Mouse (Mus musculus) mouse embryonic stem cell (cell line): Measurements from ENCODE around the gene Mapk8ip1.

Experiments used
- in situ Hi-C, 2 experiments: fragments of 300-500 bp; cut with MboI; formaldehyde crosslinking; loops; 1 replicate in 1 of 2; 3 replicates in 1 of 2; pipeline ENCODE4 v1.14.3; 2019 to 2020; ENCODE audit warnings: low sequenced_read_pairs in 2 of 2, low pct_unique_long_range_greater_than_20kb in 1 of 2, mixed read lengths in 1 of 2; ENCODE audit not compliant: unreplicated experiment in 1 of 2

Mapk8ip1 gene

GRCm38 (mm10) chr2:92401091-92401561 is at the start of gene Mapk8ip1:
Gene Mapk8ip1 (minus strand): TSS chr2:92401263.
- in situ Hi-C loops = no loop called here

GRCm38 (mm10) chr2:92447121-92447740 is 46.2 kb upstream of the Mapk8ip1 start:
- in situ Hi-C loops = no loop called here

GRCm38 (mm10) chr2:92446656-92447055 is 45.6 kb upstream of the Mapk8ip1 start:
- in situ Hi-C loops = no loop called here

GRCm38 (mm10) chr2:92445890-92446289 is 44.8 kb upstream of the Mapk8ip1 start:
- in situ Hi-C loops = no loop called here

GRCm38 (mm10) chr2:92444376-92444775 is 43.3 kb upstream of the Mapk8ip1 start:
- in situ Hi-C loops = no loop called here

GRCm38 (mm10) chr2:92443313-92443712 is 42.2 kb upstream of the Mapk8ip1 start:
- in situ Hi-C loops = no loop called here

GRCm38 (mm10) chr2:92442419-92443001 is 41.4 kb upstream of the Mapk8ip1 start:
- in situ Hi-C loops = no loop called here

- in situ Hi-C loops = no loop called here
These were observed 39.4 kb upstream of the Mapk8ip1 start for GRCm38 (mm10) chr2:92440432-92440831.

GRCm38 (mm10) chr2:92438567-92438966 is 37.5 kb upstream of the Mapk8ip1 start:
- in situ Hi-C loops = no loop called here

- in situ Hi-C loops = no loop called here
These were observed 36.8 kb upstream of the Mapk8ip1 start for GRCm38 (mm10) chr2:92437875-92438274.

GRCm38 (mm10) chr2:92437366-92437765 is 36.3 kb upstream of the Mapk8ip1 start:
- in situ Hi-C loops = no loop called here

GRCm38 (mm10) chr2:92435023-92435422 is 34.0 kb upstream of the Mapk8ip1 start:
- in situ Hi-C loops = no loop called here

- in situ Hi-C loops = no loop called here
These were observed 33.3 kb upstream of the Mapk8ip1 start for GRCm38 (mm10) chr2:92434375-92434745.

- in situ Hi-C loops = no loop called here
These were observed 32.7 kb upstream of the Mapk8ip1 start, which contains the start of gene Cry2 for GRCm38 (mm10) chr2:92433578-92434374. Gene Cry2 (minus strand): TSS chr2:92434043.

- in situ Hi-C loops = no loop called here
These were observed 31.5 kb upstream of the Mapk8ip1 start for GRCm38 (mm10) chr2:92432299-92433295.

- in situ Hi-C loops = no loop called here
These were observed 30.6 kb upstream of the Mapk8ip1 start for GRCm38 (mm10) chr2:92431611-92432179.

- in situ Hi-C loops = no loop called here
These were observed 29.9 kb upstream of the Mapk8ip1 start for GRCm38 (mm10) chr2:92430723-92431541.
